Mouse (Mus musculus) kidney, embryonic 14.5 days (tissue): ENCODE results near the gene Dmtf1. TPM values are rescaled to one million over a fixed set of nuclear protein-coding genes. Genes with fewer than 3 reads are reported as not detected.

Source experiments
- ATAC-seq: fragments of 200-750 bp; cut with Nextera tagmentation; 2 replicates; pipeline ENCODE4 v1.8.0; 2017; ENCODE audit warnings: moderate number of reproducible peaks, mild to moderate bottlenecking, moderate TSS enrichment, moderate library complexity; ENCODE audit not compliant: low FRiP score, low TSS enrichment
- H3K27ac ChIP-seq: fragments of 300-500 bp; sonication (generic); 2 replicates; pipeline ENCODE4 v1.5.1; 2014; ENCODE audit warnings: low read depth, mild to moderate bottlenecking, low read length, moderate library complexity, mixed read lengths
- H3K27me3 ChIP-seq: fragments of 300-500 bp; sonication (generic); 2 replicates; pipeline ENCODE4 v1.6.1; 2014; ENCODE audit warnings: mild to moderate bottlenecking, low read length; ENCODE audit not compliant: control insufficient read depth, insufficient read depth
- H3K36me3 ChIP-seq: fragments of 300-500 bp; sonication (generic); 2 replicates; pipeline ENCODE4 v1.6.1; 2014; ENCODE audit warnings: low read length, mixed read lengths; ENCODE audit not compliant: control insufficient read depth, insufficient read depth
- H3K4me1 ChIP-seq: fragments of 300-500 bp; sonication (generic); 2 replicates; pipeline ENCODE4 v1.6.1; 2014; ENCODE audit warnings: low read length, mixed read lengths; ENCODE audit not compliant: control insufficient read depth, insufficient read depth
- H3K4me2 ChIP-seq: fragments of 300-500 bp; sonication (generic); replicated peaks from 2 replicates; pipeline ENCODE4 v1.6.1; 2014; ENCODE audit warnings: low read depth, mild to moderate bottlenecking, low read length
- H3K4me3 ChIP-seq: fragments of 300-500 bp; sonication (generic); 2 replicates; pipeline ENCODE4 v1.5.1; 2014; ENCODE audit warnings: mild to moderate bottlenecking, low read length
- H3K9ac ChIP-seq: fragments of 300-500 bp; sonication (generic); 2 replicates; pipeline ENCODE4 v1.6.1; 2014; ENCODE audit warnings: low read depth, mild to moderate bottlenecking, low read length, moderate library complexity
- H3K9me3 ChIP-seq: fragments of 300-500 bp; sonication (generic); 2 replicates; pipeline ENCODE4 v1.6.1; 2016; ENCODE audit warnings: low read length; ENCODE audit not compliant: control insufficient read depth
- WGBS: fragments of 180-500 bp; shearing (Covaris S2); extraction: QIAGEN DNeasy Blood & Tissue Kit; methylation state at CpG from one replicate; pipeline ENCODE4 v1.1.7; 2014; 5-methylcytosine and 5-hydroxymethylcytosine counted together
- polyA plus RNA-seq: library from polyadenylated mRNA; unstranded; fragments of >200 nt; fragmentation: Nextera tagmentation; extraction: Ambion mirVana; gene quantifications from 2 replicates; pipeline ENCODE4 v1.2.1, GENCODE M21; 2014

Dmtf1 gene
- polyA plus RNA-seq, 1 experiment from 2014 or later, result 55.5 TPM

GRCm38 (mm10) chr5:9160831-9161455 is 633 bp downstream of the Dmtf1 start:
- H3K36me3 ChIP-seq, result peaks cover 3% of the 10 kb centered on the region; the same call in 1 of the 2 replicates
- H3K27ac ChIP-seq, result peak overlapping the region; percentile 98
- ATAC-seq, result peak; percentile 78
- 0 out of 2 replicates have a peak, but pooled peaks cover 3% of the 10 kb centered on the region for H3K4me1 ChIP-seq
- peak overlapping the region; percentile 58 for H3K4me2 ChIP-seq
- peak overlapping the region; percentile 59 for H3K4me3 ChIP-seq
- under 1% methylated on average over 51 of the region's 55 CpGs for WGBS
- no peaks in the 10 kb centered on the region for H3K27me3 ChIP-seq
- peak overlapping the region; percentile 99 for H3K9ac ChIP-seq
- H3K9me3 ChIP-seq, result no peaks in the 10 kb centered on the region

GRCm38 (mm10) chr5:9157336-9157735 is 4.2 kb downstream of the Dmtf1 start:
- Histone ChIP-seq H3K9ac (no peak overlapping the region), H3K4me2 (no peak overlapping the region), H3K4me1 (0 out of 2 replicates have a peak, but pooled peaks cover 3% of the 10 kb centered on the region), H3K27me3 (no peaks in the 10 kb centered on the region), H3K9me3 (no peaks in the 10 kb centered on the region), H3K4me3 (no peak overlapping the region), H3K27ac (no peak overlapping the region), H3K36me3 (peaks cover 3% of the 10 kb centered on the region; the same call in 1 of the 2 replicates)
- WGBS, result 73% methylated on average over 1 of the region's 1 CpGs
- ATAC-seq, result no peak

GRCm38 (mm10) chr5:9156746-9157145 is 4.8 kb downstream of the Dmtf1 start:
- no peaks in the 10 kb centered on the region for H3K9me3 ChIP-seq
- no peak overlapping the region for H3K9ac ChIP-seq
- ATAC-seq, result no peak
- 0 out of 2 replicates have a peak, but pooled peaks cover 3% of the 10 kb centered on the region for H3K4me1 ChIP-seq
- H3K36me3 ChIP-seq, result peaks cover 3% of the 10 kb centered on the region; the same call in 1 of the 2 replicates
- H3K4me2 ChIP-seq, result no peak overlapping the region
- no peak overlapping the region for H3K27ac ChIP-seq
- no peak overlapping the region for H3K4me3 ChIP-seq
- H3K27me3 ChIP-seq, result no peaks in the 10 kb centered on the region

GRCm38 (mm10) chr5:9149273-9149850 is 12.2 kb downstream of the Dmtf1 start:
- ATAC-seq, result no peak
- Histone ChIP-seq H3K27ac (no peak overlapping the region), H3K27me3 (no peaks in the 10 kb centered on the region), H3K9me3 (no peaks in the 10 kb centered on the region), H3K9ac (no peak overlapping the region), H3K4me2 (no peak overlapping the region), H3K36me3 (peaks cover 29% of the 10 kb centered on the region), H3K4me3 (no peak overlapping the region), H3K4me1 (no peaks in the 10 kb centered on the region)
- WGBS, result 92% methylated on average over 8 of the region's 8 CpGs

- Histone ChIP-seq H3K9me3 (no peaks in the 10 kb centered on the region), H3K9ac (no peak overlapping the region), H3K4me2 (no peak overlapping the region), H3K4me1 (no peaks in the 10 kb centered on the region), H3K4me3 (no peak overlapping the region), H3K27ac (no peak overlapping the region), H3K36me3 (peaks cover 45% of the 10 kb centered on the region), H3K27me3 (no peaks in the 10 kb centered on the region)
- ATAC-seq, result no peak
- 89% methylated on average over 6 of the region's 6 CpGs for WGBS
Measured at GRCm38 (mm10) chr5:9142376-9142775, 19.2 kb downstream of the Dmtf1 start.

GRCm38 (mm10) chr5:9140724-9141123 is 20.9 kb downstream of the Dmtf1 start:
- Histone ChIP-seq H3K4me3 (no peak overlapping the region), H3K9ac (no peak overlapping the region), H3K27me3 (no peaks in the 10 kb centered on the region), H3K9me3 (no peaks in the 10 kb centered on the region), H3K4me2 (no peak overlapping the region), H3K27ac (no peak overlapping the region), H3K4me1 (no peaks in the 10 kb centered on the region), H3K36me3 (peaks cover 54% of the 10 kb centered on the region)
- no peak for ATAC-seq
- 96% methylated on average over 8 of the region's 8 CpGs for WGBS

GRCm38 (mm10) chr5:9135588-9135987 is 26.0 kb downstream of the Dmtf1 start:
- Histone ChIP-seq H3K4me2 (no peak overlapping the region), H3K27me3 (no peaks in the 10 kb centered on the region), H3K9me3 (no peaks in the 10 kb centered on the region), H3K4me1 (no peaks in the 10 kb centered on the region), H3K9ac (no peak overlapping the region), H3K36me3 (peaks cover 59% of the 10 kb centered on the region), H3K4me3 (no peak overlapping the region), H3K27ac (no peak overlapping the region)
- no peak for ATAC-seq
- 65% methylated on average over 3 of the region's 3 CpGs for WGBS

GRCm38 (mm10) chr5:9131786-9132185 is 29.8 kb downstream of the Dmtf1 start:
- 94% methylated on average over 7 of the region's 7 CpGs for WGBS

GRCm38 (mm10) chr5:9128566-9128965 is 33.0 kb downstream of the Dmtf1 start:
- H3K9me3 ChIP-seq, result no peaks in the 10 kb centered on the region
- WGBS, result 93% methylated on average over 12 of the region's 12 CpGs

More at GRCm38 (mm10) chr5:9131786-9132185, 29.8 kb downstream of the Dmtf1 start:
- no peaks in the 10 kb centered on the region for H3K9me3 ChIP-seq
- no peaks in the 10 kb centered on the region for H3K4me1 ChIP-seq
- H3K36me3 ChIP-seq, result peaks cover 64% of the 10 kb centered on the region
- H3K9ac ChIP-seq, result no peak overlapping the region
- ATAC-seq, result no peak
- H3K27ac ChIP-seq, result no peak overlapping the region
- H3K27me3 ChIP-seq, result no peaks in the 10 kb centered on the region
- no peak overlapping the region for H3K4me3 ChIP-seq
- H3K4me2 ChIP-seq, result no peak overlapping the region

More at GRCm38 (mm10) chr5:9128566-9128965, 33.0 kb downstream of the Dmtf1 start:
- Histone ChIP-seq H3K4me3 (no peak overlapping the region), H3K4me2 (no peak overlapping the region), H3K4me1 (no peaks in the 10 kb centered on the region), H3K9ac (no peak overlapping the region), H3K36me3 (peaks cover 64% of the 10 kb centered on the region), H3K27me3 (no peaks in the 10 kb centered on the region), H3K27ac (no peak overlapping the region)
- ATAC-seq, result no peak
